Mouse (Mus musculus): Measurements from ENCODE around the gene Zfp831.

Gene Zfp831

GRCm38 (mm10) chr2:174644975-174645374 is 1.6 kb downstream of the Zfp831 start:
- DNase-seq (ENCODE audit: low read depth, low spot score): no peak

- no peak for DNase-seq (ENCODE audit: low read depth, low spot score)
Measured at GRCm38 (mm10) chr2:174652864-174653263, 9.5 kb downstream of the Zfp831 start.

- no peak for DNase-seq (ENCODE audit: low read depth, low spot score)
Measured at GRCm38 (mm10) chr2:174655341-174655740, 12.0 kb downstream of the Zfp831 start.

GRCm38 (mm10) chr2:174658229-174658844 is 15.0 kb downstream of the Zfp831 start:
- DNase-seq (ENCODE audit: low read depth, low spot score): peak; percentile 56

- DNase-seq (ENCODE audit: low read depth, low spot score): no peak
Measured at GRCm38 (mm10) chr2:174659874-174660273, 16.5 kb downstream of the Zfp831 start.

GRCm38 (mm10) chr2:174660321-174660720 is 17.0 kb downstream of the Zfp831 start:
- DNase-seq (ENCODE audit: low read depth, low spot score): no peak

- DNase-seq (ENCODE audit: low read depth, low spot score): no peak
Measured at GRCm38 (mm10) chr2:174661436-174662171, 18.3 kb downstream of the Zfp831 start.

GRCm38 (mm10) chr2:174662593-174662992 is 19.3 kb downstream of the Zfp831 start:
- DNase-seq (ENCODE audit: low read depth, low spot score): no peak

- no peak for DNase-seq (ENCODE audit: low read depth, low spot score)
Measured at GRCm38 (mm10) chr2:174665404-174665803, 22.1 kb downstream of the Zfp831 start.

GRCm38 (mm10) chr2:174668806-174669205 is 25.5 kb downstream of the Zfp831 start:
- DNase-seq (ENCODE audit: low read depth, low spot score): no peak

GRCm38 (mm10) chr2:174672506-174673190 is 29.3 kb downstream of the Zfp831 start:
- DNase-seq (ENCODE audit: low read depth, low spot score): peak; percentile 34

- DNase-seq (ENCODE audit: low read depth, low spot score): peak; percentile 87
Measured at GRCm38 (mm10) chr2:174673592-174674286, 30.4 kb downstream of the Zfp831 start.

- DNase-seq (ENCODE audit: low read depth, low spot score): peak; percentile 14
Measured at GRCm38 (mm10) chr2:174674287-174675045, 31.1 kb downstream of the Zfp831 start.

GRCm38 (mm10) chr2:174675642-174676041 is 32.3 kb downstream of the Zfp831 start:
- DNase-seq (ENCODE audit: low read depth, low spot score): peak; percentile 73

GRCm38 (mm10) chr2:174701351-174701750 is 58.0 kb downstream of the Zfp831 start:
- no peak for DNase-seq (ENCODE audit: low read depth, low spot score)

- no peak for DNase-seq (ENCODE audit: low read depth, low spot score)
Measured at GRCm38 (mm10) chr2:174707101-174707500, 63.8 kb downstream of the Zfp831 start.

GRCm38 (mm10) chr2:174708587-174708986 is 65.3 kb downstream of the Zfp831 start:
- peak; percentile 22 for DNase-seq (ENCODE audit: low read depth, low spot score)

- no peak for DNase-seq (ENCODE audit: low read depth, low spot score)
Measured at GRCm38 (mm10) chr2:174710185-174710584, 66.9 kb downstream of the Zfp831 start.

- peak; percentile 10 for DNase-seq (ENCODE audit: low read depth, low spot score)
Measured at GRCm38 (mm10) chr2:174712043-174712442, 68.7 kb downstream of the Zfp831 start.

GRCm38 (mm10) chr2:174715938-174716337 is 72.6 kb downstream of the Zfp831 start:
- no peak for DNase-seq (ENCODE audit: low read depth, low spot score)

GRCm38 (mm10) chr2:174717857-174718256 is 74.5 kb downstream of the Zfp831 start:
- DNase-seq (ENCODE audit: low read depth, low spot score): no peak

All from A20 (cell line).